17 mouse cellular contexts compared by ENCODE assay signal in genomic region chr3:90649832-90650231, GRCm38 (mm10). TPM values are rescaled to one million over a fixed set of nuclear protein-coding genes. Genes with fewer than 3 reads are reported as not detected.
"Had no signal": no experiment of that assay in that cellular context is flagged by ENCODE, and none has a peak within 500 bp of the region (broad histone marks: within the 10 kb centered on the region; RNA-seq: fewer than 3 reads in every experiment).

No protein-coding gene starts in this region.

- DNase-seq: retina, postnatal 1 day; right cerebral cortex, adult 18-20 months; right cerebral cortex, postnatal 14 days; right cerebral cortex, postnatal 25 days; right cerebral cortex, postnatal 4 days; spleen, adult 18-20 months; thymus, adult 18-20 months; thymus, adult 2 months; thymus, postnatal 14 days; thymus, postnatal 25 days; thymus, postnatal 36 days; thymus, postnatal 4 days had no signal

- H3K4me3 ChIP-seq: neural tube, embryonic 13.5 days; neural tube, embryonic 15.5 days; stomach, embryonic 15.5 days had no signal

- H3K27ac ChIP-seq: neural tube, embryonic 13.5 days; neural tube, embryonic 15.5 days; stomach, embryonic 15.5 days; stomach, postnatal 0 days had no signal

RNA-seq across cellular contexts. Expression of gene S100a5, which starts 41.5 kb away (rescaled TPM):
- total RNA-seq: neutrophil, adult 5-6 weeks had no signal
